Mouse (Mus musculus): ENCODE data around the gene Fbxo33.

Gene Fbxo33

DNA sequence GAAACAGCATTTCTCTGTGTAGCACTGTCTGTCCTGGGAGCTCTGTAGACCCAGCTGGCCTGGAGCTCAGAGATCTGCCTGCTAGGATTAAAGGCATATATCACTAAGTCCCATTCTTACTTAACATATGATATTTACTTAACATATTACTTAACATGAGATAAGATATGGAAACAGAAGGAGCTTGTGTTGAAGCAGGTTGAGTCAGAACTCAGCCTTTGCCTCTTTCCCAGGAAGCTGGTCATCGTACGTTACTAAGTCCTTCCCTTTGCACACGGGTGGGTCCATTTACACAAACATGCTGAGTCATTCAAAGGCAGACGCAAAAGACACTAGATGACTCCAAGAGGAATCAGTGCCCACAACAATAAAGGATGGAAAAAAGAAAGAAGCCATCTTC, 20.8 kb downstream of the Fbxo33 start:
- DNase-seq (ENCODE audit: low spot score in 2 of 2): no peak

DNA sequence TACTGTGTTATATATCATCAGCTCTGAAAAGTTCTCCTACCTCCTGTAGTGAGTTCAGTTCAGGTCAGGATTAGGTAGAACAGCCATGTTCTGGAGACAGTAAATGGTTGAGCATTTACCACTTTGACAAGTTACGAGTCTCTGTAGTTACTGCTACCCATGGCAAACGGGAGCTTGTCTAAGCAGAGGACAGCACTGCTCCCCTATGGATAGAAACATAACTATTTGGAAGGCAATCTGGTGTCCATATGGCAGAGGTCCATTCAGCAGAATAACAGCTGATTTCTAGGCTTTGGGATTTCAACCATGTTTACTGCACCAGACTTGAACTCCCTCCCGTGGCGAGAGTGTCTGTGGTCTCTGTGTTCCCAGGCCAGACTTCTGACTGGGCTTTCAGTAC, 23.6 kb downstream of the Fbxo33 start:
- no peak for DNase-seq (ENCODE audit: low spot score in 2 of 2)

DNA sequence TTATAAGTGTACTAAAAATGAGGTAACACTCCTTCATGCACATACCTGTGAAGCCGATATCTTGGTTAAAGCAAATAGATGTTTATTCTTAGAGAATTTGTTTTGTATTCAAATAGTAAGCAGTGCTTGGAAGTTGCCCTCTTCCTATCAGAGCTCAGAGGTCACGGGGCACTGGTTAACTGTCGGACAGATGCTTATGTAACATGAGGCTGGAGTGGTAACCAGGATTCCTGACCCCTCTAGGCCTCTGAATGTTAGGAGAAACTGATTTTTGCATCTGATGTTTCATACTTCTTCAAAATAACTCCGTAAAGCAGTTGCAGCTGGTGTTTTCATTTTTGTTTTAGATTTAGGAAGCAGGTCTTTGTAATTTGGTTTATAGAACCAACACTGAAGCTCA, 24.5 kb downstream of the Fbxo33 start:
- DNase-seq (ENCODE audit: low spot score in 2 of 2): no peak

DNA sequence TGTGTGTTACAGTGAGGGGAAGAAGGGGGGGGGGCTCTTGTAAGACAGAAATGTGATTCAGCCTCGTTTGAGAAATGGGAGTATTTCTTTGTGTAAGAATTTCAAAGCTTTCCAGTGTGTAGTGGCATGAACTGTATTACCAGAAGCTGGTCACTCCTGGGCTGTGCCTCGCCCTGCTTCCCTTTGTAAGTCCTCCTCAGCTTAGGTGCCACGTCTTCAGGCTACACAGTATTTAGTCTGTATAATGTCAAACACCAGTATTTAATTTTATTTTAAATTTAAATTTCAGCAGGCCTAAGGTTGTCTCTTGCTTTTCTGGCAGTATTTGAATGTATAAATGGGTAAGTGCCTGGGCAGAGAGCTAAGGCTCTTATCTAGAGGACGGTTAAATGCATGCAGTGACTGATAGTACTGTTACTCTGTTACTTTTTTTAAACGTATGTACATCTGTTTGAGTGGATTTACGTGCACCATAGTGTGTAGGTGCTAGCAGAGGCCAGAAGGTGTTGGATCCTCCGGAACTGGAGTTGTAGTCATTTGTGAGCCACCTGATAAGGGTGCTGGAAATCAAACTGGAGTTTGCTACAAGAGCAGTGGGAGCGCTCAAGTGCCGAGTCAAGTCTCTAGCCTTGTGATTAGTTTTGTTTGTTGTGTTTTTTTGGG, 25.1 kb downstream of the Fbxo33 start:
- DNase-seq (ENCODE audit: low spot score in 2 of 2): no peak

DNA sequence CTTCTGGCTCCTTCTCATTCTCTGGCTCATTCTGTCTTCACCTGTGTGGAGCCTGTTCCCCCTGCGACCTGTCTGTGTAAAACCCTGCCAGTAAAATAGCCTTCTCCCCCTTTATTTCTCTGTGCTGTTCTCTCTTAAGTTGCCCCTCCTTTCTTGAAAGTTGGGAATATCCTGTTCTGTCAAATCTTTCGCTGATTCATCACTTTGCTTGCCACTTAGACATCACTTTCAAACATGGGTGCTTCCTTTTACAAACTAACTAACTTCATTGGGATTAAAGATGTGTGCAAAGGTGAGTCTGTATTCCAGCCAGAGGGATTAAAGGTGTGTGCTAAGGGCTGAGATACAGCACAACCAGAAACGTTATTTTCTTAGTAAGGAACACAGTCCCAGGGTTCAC, 25.9 kb downstream of the Fbxo33 start:
- DNase-seq (ENCODE audit: low spot score in 2 of 2): no peak

DNA sequence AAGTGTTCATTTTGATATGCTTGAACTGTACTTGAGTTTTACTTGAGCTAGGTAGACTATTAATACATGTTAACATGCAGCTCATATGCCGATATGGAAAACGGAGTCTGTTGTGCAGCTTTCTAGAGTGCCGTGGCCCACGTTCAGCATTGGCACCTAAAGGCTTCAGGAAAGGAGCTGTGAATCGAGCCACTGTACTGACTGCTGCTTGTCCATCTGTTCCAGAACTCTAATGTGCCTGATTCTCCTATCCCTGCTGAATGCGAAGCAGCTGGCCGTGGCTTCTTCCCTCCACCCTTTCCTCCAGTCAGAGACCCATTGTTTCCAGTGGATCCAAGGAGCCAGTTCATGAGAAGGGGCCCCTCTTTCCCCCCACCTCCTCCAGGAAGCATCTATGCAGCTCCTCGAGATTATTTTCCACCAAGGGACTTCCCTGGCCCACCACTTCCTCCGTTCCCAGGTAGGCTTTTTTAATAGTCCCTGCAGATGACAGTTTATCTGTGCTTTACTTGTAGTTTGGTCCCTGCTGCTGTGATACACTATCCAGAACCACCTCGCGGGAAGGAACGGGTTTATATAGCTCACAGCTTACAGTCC, 31.3 kb downstream of the Fbxo33 start:
- no peak for DNase-seq (ENCODE audit: low spot score in 2 of 2)

DNA sequence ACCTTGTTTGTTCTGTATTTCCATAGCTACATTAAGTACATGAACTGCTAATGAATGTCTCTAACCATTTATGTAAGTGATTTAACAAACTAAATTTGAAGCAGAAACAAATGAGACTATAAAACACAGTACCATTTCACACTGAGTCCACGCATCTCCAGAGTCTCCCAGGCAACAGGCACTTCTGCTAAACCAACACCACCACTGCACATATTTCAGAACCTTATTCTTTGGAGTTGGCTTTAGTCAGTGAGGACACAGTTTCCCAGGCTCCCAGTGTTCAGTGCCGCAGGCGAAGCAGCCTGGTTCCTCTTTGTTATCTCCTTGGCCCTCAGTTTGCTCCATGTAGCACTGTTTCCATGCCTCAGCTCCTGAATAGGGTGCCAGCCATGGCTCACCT, 41.7 kb downstream of the Fbxo33 start:
- DNase-seq (ENCODE audit: low spot score in 2 of 2): no peak

DNA sequence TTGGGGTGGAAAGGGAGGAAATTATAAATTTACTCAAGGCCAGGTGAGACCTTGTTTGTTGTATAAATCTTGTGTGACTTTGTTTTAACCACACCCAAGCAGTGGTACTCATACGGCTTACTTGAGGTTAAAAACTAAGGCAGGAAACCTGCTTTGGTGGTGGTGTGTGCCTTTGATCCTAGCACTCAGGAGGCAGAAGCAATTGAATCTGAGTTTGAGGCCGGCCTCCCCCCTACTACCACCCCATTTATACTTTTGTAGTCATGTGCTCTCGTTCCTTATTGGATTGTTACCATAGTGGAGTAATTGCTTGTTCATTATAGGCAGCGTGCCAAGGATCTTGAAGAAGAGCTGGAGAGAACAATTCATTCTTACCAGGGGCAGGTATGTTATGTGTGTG, 49.6 kb downstream of the Fbxo33 start:
- no peak for DNase-seq (ENCODE audit: low spot score in 2 of 2)

DNA sequence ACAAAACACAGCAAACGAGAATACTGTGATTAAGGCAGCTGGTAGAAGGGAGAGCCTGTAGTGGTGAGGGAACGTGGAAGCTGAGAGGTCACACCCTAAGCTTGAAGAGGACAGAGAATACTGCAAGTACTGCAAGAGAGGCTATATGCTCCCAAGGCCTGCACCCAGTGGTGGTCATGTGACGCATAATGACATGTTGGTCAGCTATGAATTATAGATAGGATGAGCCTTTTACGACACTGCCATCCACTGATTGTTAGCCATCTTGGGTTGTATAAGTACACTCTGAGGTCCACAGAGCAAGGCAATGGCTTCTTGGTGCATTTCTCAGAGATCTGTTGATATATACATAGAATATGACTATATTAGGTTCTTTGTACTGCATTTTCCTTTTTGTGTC, 53.0 kb downstream of the Fbxo33 start:
- no peak for DNase-seq (ENCODE audit: low spot score in 2 of 2)

DNA sequence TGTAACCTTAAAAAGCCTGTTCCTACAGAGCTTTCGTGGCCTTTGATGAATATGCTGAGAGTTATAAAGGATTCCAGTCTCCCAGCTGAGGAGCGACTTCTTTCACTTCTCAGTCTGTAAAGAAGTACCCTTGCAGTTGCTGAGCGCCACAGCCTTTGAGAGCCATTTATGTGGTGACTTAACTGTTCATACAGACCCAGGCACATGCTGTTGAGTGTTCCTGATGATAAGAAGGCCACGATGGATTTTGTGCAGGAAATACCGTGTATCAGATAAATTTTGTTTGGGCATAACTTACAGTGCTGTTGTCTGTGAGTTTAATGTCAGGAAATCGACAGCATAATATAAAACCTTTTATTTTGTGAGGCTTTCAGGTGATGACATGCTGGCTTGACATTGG, 55.0 kb downstream of the Fbxo33 start:
- no peak for DNase-seq (ENCODE audit: low spot score in 2 of 2)

DNA sequence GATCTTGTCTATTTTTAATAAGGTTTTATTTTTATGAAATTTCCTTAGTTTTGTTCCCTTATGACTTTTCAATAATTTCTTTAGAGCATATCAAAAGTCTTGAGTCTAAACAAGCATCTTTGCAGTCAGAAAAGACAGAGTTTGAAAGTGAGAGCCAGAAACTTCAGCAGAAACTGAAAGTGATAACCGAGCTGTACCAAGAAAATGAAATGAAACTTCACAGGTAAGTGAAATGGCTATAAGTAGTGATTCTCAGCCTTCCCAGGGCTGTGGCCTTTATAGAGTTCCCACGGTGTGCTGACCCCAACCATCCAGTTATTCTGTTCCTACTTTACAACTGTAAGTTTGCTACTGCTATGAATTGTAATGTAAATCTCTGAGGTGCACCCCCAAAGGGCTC, 56.7 kb downstream of the Fbxo33 start:
- DNase-seq (ENCODE audit: low spot score in 2 of 2): no peak

DNA sequence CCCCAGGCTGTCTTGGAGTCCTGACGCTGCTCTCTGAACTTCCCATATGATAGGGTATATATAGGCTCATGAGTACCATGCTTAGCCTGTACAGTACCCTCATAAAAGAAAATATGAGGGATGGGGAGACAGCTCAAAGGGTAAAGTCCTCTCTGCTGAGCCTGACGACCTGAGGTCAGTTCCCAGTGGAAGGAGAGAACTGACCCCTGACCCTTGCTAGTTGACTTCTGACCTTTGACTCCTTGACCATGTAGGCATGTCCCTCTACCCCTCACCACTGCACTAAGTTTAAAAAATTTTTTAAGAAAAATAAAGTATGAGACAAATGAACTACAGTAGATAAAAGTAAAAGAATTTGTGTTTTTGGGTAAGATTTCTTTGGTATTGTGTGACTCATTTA, 58.4 kb downstream of the Fbxo33 start:
- DNase-seq (ENCODE audit: low spot score in 2 of 2): no peak
